Mouse (Mus musculus): Measurements from ENCODE around the gene Cbfa2t2.

DNA sequence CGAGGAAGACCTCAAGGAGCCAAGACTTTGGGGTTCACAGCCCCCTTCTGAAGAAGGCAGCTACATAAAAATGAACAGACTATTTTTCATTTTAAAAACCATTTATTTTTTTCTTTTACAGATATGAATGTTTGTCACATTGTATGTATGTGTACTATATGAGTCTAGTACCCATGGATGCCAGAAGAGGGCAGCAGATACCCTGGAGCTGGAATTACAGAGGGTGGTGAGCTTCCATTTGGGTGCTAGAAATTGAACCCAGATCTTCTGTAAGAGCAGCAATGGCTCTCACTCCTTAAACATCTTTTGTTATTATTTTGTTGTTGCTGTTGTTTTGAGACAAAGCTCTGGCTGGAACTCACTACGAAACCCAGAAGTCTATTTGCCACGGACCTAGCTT is 10.8 kb upstream of the Cbfa2t2 start:
- TF ChIP-seq POLR2A (IDR thresholded peaks at IDR 0.05; ENCODE audit: low read depth, low read length), result no peak
- 0 out of 2 replicates have a peak, but pooled peaks have one; percentile 6 for TF ChIP-seq CTCF (conservative IDR thresholded peaks at IDR 0.05; ENCODE audit: insufficient read depth, insufficient read length, low read depth, low read length)
